Mouse (Mus musculus) megakaryocyte, embryonic 14.5 days (primary cell): ENCODE data around the gene Gfi1b.

Experiments
- FLI1 ChIP-seq: IDR thresholded peaks from 2 replicates; pipeline ENCODE4 v1.6.1; 2012; ENCODE audit warnings: low read length, inconsistent platforms, mixed read lengths
- GATA1 ChIP-seq: IDR thresholded peaks from 3 replicates; pipeline ENCODE4 v1.6.1; 2012; ENCODE audit warnings: mixed read lengths, low read length, inconsistent platforms, borderline replicate concordance

- TF ChIP-seq GATA1 (no peak), FLI1 (no peak)
Measured at GRCm38 (mm10) chr2:28665818-28666217, 44.0 kb upstream of the Gfi1b start.
